Mouse (Mus musculus) G1E (cell line): ENCODE data around the gene Prrt1.

Experiments
- CTCF ChIP-seq: IDR thresholded peaks from 2 replicates; pipeline ENCODE4 v1.5.1; 2012; ENCODE audit warnings: low read depth, low read length, inconsistent platforms, mixed read lengths
- GATA1 ChIP-seq: IDR thresholded peaks from 2 replicates; pipeline ENCODE4 v1.6.1; 2012; ENCODE audit warnings: borderline replicate concordance, low read length, inconsistent platforms, mixed read lengths
- GATA2 ChIP-seq: IDR thresholded peaks from 2 replicates; pipeline ENCODE4 v1.6.1; 2012; ENCODE audit warnings: low read depth, low read length, inconsistent platforms, borderline replicate concordance
- POLR2AphosphoS5 ChIP-seq: IDR thresholded peaks from 2 replicates; pipeline ENCODE4 v1.6.1; 2012; ENCODE audit warnings: low read depth, low read length, inconsistent platforms; ENCODE audit not compliant: insufficient replicate concordance
- TAL1 ChIP-seq: conservative IDR thresholded peaks from 2 replicates; pipeline ENCODE4 v1.6.1; 2012; ENCODE audit warnings: low read depth, low read length, inconsistent platforms, mixed read lengths

DNA sequence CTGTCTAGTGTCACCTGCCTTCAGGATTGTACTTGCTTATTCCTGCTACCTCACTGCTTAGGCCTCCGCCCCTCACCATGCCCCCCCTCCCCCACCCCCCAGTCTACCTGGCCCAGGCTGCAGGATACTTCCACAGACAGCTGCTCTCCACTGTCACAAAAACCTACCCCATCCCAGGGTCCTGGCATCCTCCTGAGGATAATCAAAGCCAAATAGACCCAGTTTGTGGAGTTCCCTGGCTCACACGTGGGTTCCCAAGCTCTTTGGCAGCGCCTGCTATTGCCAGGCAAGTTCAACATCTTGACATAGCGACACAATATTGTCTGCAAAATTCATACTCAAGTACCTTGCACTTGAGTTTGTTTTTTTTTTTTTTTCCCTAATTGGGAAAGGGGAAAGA is 51.3 kb downstream of the Prrt1 start:
- TF ChIP-seq POLR2AphosphoS5 (no peak), CTCF (no peak), GATA1 (no peak), TAL1 (no peak), GATA2 (no peak)
